Mouse (Mus musculus): ENCODE data around the gene Olfr106-ps.

Gene Olfr106-ps

GRCm38 (mm10) chr17:37390093-37390492 lies at the start of gene Olfr106-ps:
Gene Olfr106-ps, plus strand, starts transcription at chr17:37390393.
- no peak for DNase-seq

- DNase-seq: no peak
Observed at GRCm38 (mm10) chr17:37359282-37359681, 30.9 kb upstream of the Olfr106-ps start, which contains the start of gene Olfr104-ps. Gene Olfr104-ps, plus strand, starts transcription at chr17:37359582.

- DNase-seq: no peak
Observed at GRCm38 (mm10) chr17:37378733-37379132, 11.5 kb upstream of the Olfr106-ps start, which contains the start of gene Olfr105-ps. Gene Olfr105-ps, plus strand, starts transcription at chr17:37379033.

GRCm38 (mm10) chr17:37398926-37399325 lies 8.7 kb downstream of the Olfr106-ps start, which contains the start of gene Olfr107:
Gene Olfr107, plus strand, starts transcription at chr17:37399226.
- no peak for DNase-seq

GRCm38 (mm10) chr17:37413380-37413779 lies 23.2 kb downstream of the Olfr106-ps start:
- no peak for DNase-seq

GRCm38 (mm10) chr17:37445180-37445579 lies 55.0 kb downstream of the Olfr106-ps start, which contains the start of gene Olfr108:
Gene Olfr108, plus strand, starts transcription at chr17:37445480.
- no peak for DNase-seq

Data from kidney, postnatal 14 days (tissue).